Mouse (Mus musculus) hindbrain, embryonic 16.5 days (tissue): ENCODE measurements at regions not wholly inside any gene's neighbourhood (a gene's known extent, or its start where the extent isn't known, plus 50 kb on each side); places are given as distances from the start of the nearest gene placed in this dataset.

ENCODE experiments used
- ATAC-seq: fragments of 200-750 bp; cut with Nextera tagmentation; 2 replicates; pipeline ENCODE4 v1.8.0; 2017; ENCODE audit warnings: moderate TSS enrichment, moderate library complexity
- H3K27ac ChIP-seq: fragments of 300-500 bp; sonication (generic); 2 replicates; pipeline ENCODE4 v1.5.1; 2014; ENCODE audit warnings: low read depth, mild to moderate bottlenecking, control low read depth, low read length, moderate library complexity
- H3K27me3 ChIP-seq: fragments of 300-500 bp; sonication (generic); replicated peaks from 2 replicates; pipeline ENCODE4 v1.6.1; 2014; ENCODE audit warnings: low read length; ENCODE audit not compliant: control insufficient read depth, insufficient read depth
- H3K36me3 ChIP-seq: fragments of 300-500 bp; sonication (generic); 2 replicates; pipeline ENCODE4 v1.6.1; 2014; ENCODE audit warnings: mild to moderate bottlenecking, low read length, moderate library complexity, mixed read lengths; ENCODE audit not compliant: control insufficient read depth, insufficient read depth
- H3K4me1 ChIP-seq: fragments of 300-500 bp; sonication (generic); 2 replicates; pipeline ENCODE4 v1.6.1; 2014; ENCODE audit warnings: low read depth, low read length; ENCODE audit not compliant: control insufficient read depth, insufficient read depth
- H3K4me2 ChIP-seq: fragments of 300-500 bp; sonication (generic); 2 replicates; pipeline ENCODE4 v1.6.1; 2014; ENCODE audit warnings: mild to moderate bottlenecking, low read length, control low read depth, moderate library complexity
- H3K4me3 ChIP-seq: fragments of 300-500 bp; sonication (generic); 2 replicates; pipeline ENCODE4 v1.5.1; 2014; ENCODE audit warnings: mild to moderate bottlenecking, low read length, control low read depth, moderate library complexity
- H3K9ac ChIP-seq: fragments of 300-500 bp; sonication (generic); 2 replicates; pipeline ENCODE4 v1.6.1; 2014; ENCODE audit warnings: low read depth, mild to moderate bottlenecking, control low read depth, low read length, moderate library complexity
- H3K9me3 ChIP-seq: fragments of 300-500 bp; sonication (generic); 2 replicates; pipeline ENCODE4 v1.6.1; 2014; ENCODE audit warnings: mild to moderate bottlenecking, low read length, moderate library complexity; ENCODE audit not compliant: control insufficient read depth
- WGBS: fragments of 180-500 bp; shearing (Covaris S2); extraction: QIAGEN DNeasy Blood & Tissue Kit; methylation state at CpG from one replicate; pipeline ENCODE4 v1.1.7; 2014; 5-methylcytosine and 5-hydroxymethylcytosine counted together

DNA sequence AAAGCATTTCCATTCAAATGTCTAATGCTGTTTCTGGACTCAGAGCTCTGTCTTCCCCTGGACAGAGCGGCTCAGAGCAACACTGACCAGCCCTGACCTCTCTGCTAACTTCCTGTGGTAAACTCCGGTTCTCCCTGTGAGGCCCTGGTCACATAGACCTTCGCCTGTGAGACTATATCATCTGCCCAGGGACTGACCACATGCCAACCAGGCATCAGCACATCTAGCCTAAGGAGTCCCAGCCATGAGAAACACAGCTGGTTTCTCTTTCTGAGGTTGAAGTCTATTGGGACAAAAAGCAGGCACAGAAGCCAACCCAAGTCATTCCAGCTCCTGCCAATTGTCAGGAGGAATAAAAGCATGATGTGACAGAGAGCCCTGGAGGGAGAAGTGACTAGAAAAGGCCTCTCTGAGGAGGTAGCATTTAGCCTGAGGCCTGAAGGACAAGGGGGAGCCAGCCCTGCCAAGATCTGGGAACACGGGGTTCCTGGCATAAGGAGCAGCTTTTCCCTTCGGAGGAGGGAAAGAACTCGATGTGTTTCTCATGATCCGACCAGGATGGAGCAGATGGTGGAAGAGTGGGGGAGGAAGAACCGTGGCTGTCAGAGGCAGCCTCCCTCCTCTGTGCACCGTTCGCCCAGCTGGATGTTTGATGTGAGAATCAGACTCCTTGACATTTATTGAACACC is 237.7 kb downstream of the Opa1 start:
- Histone ChIP-seq H3K4me3 (no peak overlapping the region), H3K9me3 (no peaks in the 10 kb centered on the region), H3K4me1 (peaks cover 12% of the 10 kb centered on the region), H3K27ac (no peak overlapping the region), H3K36me3 (no peaks in the 10 kb centered on the region), H3K9ac (no peak overlapping the region), H3K27me3 (peaks cover 3% of the 10 kb centered on the region; the same call in 1 of the 2 replicates), H3K4me2 (no peak overlapping the region)
- 44% methylated on average over 10 of the region's 10 CpGs for WGBS
- peak; percentile 25; the same call in 1 of the 2 replicates for ATAC-seq

DNA sequence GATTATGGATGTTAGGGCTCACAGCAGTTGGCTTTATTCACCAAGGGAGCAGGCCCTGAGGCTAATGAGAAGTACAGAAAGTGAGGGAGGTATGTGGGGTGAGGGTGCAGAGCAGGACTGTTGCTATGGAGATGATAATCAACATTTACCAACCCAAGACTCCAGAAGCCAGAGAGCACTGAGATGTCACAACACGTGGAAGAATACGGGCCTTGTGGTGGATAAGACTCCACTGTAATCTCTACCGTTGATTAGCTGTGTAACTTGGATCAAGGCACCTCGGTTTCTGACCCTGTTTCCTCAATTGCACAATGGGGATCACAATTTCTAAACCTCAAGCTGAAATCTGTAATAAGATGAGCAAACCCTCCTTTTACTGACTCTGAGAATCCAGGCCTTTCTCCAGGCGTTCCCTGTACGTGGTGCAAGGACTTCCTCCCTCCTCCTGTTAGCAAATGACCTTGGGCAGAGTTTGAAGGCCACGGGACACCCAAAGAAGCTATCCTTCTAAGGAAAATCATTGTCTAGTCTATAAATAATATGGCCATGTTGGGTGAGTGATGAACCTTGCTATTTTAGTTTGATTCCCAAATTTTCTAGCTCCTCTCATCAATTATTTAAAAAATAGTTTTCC is 239.8 kb downstream of the Opa1 start:
- Histone ChIP-seq H3K4me1 (peaks cover 3% of the 10 kb centered on the region; the same call in 1 of the 2 replicates), H3K9me3 (no peaks in the 10 kb centered on the region), H3K27me3 (peaks cover 3% of the 10 kb centered on the region; the same call in 1 of the 2 replicates), H3K27ac (no peak overlapping the region), H3K4me2 (no peak overlapping the region), H3K36me3 (no peaks in the 10 kb centered on the region), H3K9ac (no peak overlapping the region), H3K4me3 (no peak overlapping the region)
- 68% methylated on average over 7 of the region's 7 CpGs for WGBS
- ATAC-seq = no peak

DNA sequence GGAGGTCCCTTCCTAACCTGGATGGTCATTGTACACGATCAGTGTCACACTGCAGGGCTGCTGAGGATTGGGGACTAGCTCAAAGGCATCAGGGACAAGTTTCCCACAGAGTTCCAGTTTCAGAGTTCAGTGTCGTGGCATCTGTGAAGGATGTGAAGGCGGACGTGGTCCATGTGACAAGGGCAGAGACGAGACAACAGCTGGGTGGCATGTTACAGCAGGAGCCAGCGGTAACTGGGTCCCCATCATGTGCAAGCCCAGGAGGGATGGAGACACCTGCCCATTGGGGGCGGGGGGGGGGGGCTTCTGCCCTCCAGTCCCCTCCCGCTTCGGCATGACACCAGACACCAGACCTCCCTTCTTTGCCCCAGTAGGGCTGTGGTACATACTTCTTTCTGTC is 241.6 kb downstream of the Opa1 start:
- no peak for ATAC-seq
- Histone ChIP-seq H3K27ac (no peak overlapping the region), H3K4me2 (no peak overlapping the region), H3K4me1 (no peaks in the 10 kb centered on the region), H3K4me3 (no peak overlapping the region), H3K27me3 (peaks cover 3% of the 10 kb centered on the region; the same call in 1 of the 2 replicates), H3K36me3 (no peaks in the 10 kb centered on the region), H3K9ac (no peak overlapping the region), H3K9me3 (no peaks in the 10 kb centered on the region)
- WGBS = 76% methylated on average over 7 of the region's 9 CpGs

DNA sequence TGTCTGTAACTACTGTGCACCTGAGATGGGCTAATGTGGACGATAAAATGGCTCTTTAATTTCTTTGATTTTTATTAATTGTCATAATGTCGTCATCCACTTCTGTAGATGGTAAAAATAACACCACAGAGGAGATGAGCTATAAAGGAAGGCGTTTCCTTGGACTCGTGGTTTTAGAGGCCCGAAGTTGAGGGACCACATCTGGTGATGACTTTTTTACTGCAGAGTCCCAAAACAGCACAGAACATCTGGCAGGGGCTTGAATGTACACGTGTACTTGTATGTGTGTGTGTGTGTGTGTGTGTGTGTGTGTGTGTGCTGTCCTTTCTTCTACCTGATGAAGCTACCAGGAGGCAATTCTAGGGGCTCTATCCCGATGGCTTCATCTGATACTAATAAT is 242.1 kb upstream of the Hes1 start:
- Histone ChIP-seq H3K27ac (no peak overlapping the region), H3K9ac (no peak overlapping the region), H3K9me3 (no peaks in the 10 kb centered on the region), H3K27me3 (peaks cover 3% of the 10 kb centered on the region; the same call in 1 of the 2 replicates), H3K4me2 (no peak overlapping the region), H3K36me3 (no peaks in the 10 kb centered on the region), H3K4me3 (no peak overlapping the region), H3K4me1 (no peaks in the 10 kb centered on the region)
- ATAC-seq = no peak
- WGBS = 82% methylated on average over 7 of the region's 7 CpGs

DNA sequence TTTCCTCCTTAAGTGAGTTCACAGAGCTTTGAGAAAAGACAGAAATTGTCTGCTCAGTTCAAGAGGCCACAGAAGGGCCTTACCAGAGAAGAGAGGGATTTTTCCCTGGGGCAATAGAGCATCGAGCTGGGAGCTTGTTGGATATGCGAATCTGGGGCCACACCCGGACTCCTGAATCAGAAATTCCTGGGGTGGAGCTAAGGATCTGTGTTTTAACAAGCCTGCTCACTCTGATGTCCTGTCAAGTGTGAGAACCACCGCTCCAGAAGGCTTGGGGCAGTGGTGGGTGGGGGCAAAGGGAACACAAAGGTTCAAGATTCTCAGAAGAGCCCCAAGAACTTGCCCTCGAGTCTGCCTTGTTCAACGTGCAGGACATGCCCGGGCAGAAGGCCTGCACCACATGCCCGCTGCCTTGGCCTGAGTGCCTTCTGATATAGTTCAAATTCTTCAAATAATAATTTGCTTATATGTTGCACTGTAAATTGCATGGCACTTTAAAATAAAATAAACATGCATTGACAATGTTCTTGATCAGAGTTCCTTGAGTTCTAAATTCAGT is 241.3 kb upstream of the Hes1 start:
- H3K36me3 ChIP-seq = no peaks in the 10 kb centered on the region
- no peak overlapping the region for H3K27ac ChIP-seq
- no peak overlapping the region for H3K4me3 ChIP-seq
- no peak overlapping the region for H3K9ac ChIP-seq
- H3K27me3 ChIP-seq = peaks cover 3% of the 10 kb centered on the region; the same call in 1 of the 2 replicates
- WGBS = 72% methylated on average over 8 of the region's 8 CpGs
- no peak for ATAC-seq
- H3K4me2 ChIP-seq = no peak overlapping the region
- no peaks in the 10 kb centered on the region for H3K4me1 ChIP-seq
- no peaks in the 10 kb centered on the region for H3K9me3 ChIP-seq

DNA sequence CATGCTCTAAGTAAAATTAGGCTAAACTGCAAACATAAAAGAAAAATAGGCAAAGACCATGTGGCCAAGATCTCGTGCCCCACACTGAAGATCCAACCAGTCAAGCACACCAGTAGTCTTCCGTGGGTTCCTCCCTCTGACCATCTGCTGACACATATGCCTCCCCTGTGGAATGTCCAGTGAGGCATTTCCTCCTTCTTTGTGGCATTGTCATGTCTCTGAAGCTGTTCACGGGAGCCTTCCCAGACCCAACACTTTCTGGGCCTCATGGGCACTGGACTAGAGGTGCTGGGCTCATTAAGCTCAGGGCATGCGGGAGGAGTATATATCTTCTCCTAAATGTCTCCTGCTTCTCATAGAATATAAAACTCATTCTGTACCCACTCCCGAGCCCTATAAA is 237.3 kb upstream of the Hes1 start:
- WGBS = 63% methylated on average over 5 of the region's 5 CpGs
- H3K36me3 ChIP-seq = no peaks in the 10 kb centered on the region
- no peak overlapping the region for H3K4me3 ChIP-seq
- H3K9me3 ChIP-seq = no peaks in the 10 kb centered on the region
- no peak overlapping the region for H3K4me2 ChIP-seq
- no peak overlapping the region for H3K9ac ChIP-seq
- no peak overlapping the region for H3K27ac ChIP-seq
- H3K27me3 ChIP-seq = peaks cover 2% of the 10 kb centered on the region; the same call in 1 of the 2 replicates
- no peaks in the 10 kb centered on the region for H3K4me1 ChIP-seq
- ATAC-seq = no peak

DNA sequence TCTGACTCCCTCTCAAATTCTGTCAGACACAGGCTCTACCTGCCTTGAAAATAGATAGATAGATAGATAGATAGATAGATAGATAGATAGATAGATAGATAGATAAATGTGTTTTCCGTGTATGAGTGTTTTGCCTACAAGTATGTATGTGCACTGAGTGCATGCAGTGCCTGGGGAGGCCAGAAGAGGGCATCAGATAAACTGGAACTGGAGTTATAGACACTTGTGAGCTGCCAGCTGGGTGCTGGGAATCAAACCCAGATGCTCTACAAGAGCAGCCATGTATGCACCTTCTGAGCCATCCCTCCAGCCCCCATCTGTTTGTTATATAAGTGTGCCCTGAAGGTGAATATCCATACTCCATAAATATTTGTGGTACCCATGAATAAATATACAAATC is 236.4 kb upstream of the Hes1 start:
- no peaks in the 10 kb centered on the region for H3K36me3 ChIP-seq
- peaks cover 2% of the 10 kb centered on the region; the same call in 1 of the 2 replicates for H3K27me3 ChIP-seq
- no peak overlapping the region for H3K4me3 ChIP-seq
- ATAC-seq = no peak
- H3K9me3 ChIP-seq = no peaks in the 10 kb centered on the region
- no peaks in the 10 kb centered on the region for H3K4me1 ChIP-seq
- H3K9ac ChIP-seq = no peak overlapping the region
- no peak overlapping the region for H3K27ac ChIP-seq
- no peak overlapping the region for H3K4me2 ChIP-seq
- 97% methylated on average over 1 of the region's 1 CpGs for WGBS

DNA sequence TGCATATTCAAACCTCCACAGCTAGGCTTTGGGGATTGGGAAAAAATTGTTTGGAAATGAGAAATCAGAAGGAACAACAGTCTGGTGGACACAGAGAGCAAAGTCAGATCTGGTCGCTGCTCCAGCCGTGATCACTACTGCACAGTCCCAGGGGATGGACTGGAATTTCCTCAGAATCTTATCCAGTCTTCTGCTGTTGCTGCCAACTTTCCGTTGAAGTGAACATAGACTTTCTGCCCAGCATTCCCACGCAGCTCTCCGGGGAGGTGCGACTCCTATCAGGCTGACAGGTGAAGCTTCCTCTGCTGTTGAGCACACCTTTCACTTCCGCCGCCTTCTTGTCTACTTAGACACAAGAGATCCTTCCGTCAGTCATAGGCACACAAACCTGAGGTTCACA is 234.7 kb upstream of the Hes1 start:
- Histone ChIP-seq H3K9me3 (no peaks in the 10 kb centered on the region), H3K27me3 (peaks cover 4% of the 10 kb centered on the region; the same call in 1 of the 2 replicates), H3K36me3 (no peaks in the 10 kb centered on the region), H3K4me2 (no peak overlapping the region), H3K9ac (no peak overlapping the region), H3K4me3 (no peak overlapping the region), H3K4me1 (no peaks in the 10 kb centered on the region), H3K27ac (no peak overlapping the region)
- WGBS = 88% methylated on average over 9 of the region's 9 CpGs
- ATAC-seq = no peak

DNA sequence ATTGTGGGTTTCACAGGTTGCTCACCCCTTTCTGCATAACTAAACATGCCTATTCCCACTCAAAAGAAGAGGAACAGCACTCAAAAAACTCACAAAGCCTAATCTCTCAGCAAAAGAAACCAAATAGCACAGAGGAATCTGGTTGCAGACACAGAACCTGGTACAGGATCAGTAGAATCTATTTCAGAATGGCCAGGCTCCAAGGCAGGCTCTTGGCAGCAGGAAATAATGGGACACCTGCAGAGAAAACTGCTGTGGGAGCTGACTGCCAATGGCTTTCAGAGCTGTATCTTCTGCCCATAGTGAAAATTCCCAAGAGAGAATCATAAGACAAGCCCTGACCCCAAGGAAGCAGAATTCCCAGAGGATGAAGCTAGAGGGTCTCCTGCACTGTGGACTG is 234.1 kb upstream of the Hes1 start:
- Histone ChIP-seq H3K4me1 (no peaks in the 10 kb centered on the region), H3K4me2 (no peak overlapping the region), H3K36me3 (no peaks in the 10 kb centered on the region), H3K27me3 (peaks cover 4% of the 10 kb centered on the region; the same call in 1 of the 2 replicates), H3K4me3 (no peak overlapping the region), H3K9ac (no peak overlapping the region), H3K9me3 (no peaks in the 10 kb centered on the region), H3K27ac (no peak overlapping the region)
- ATAC-seq = no peak
